9 mouse cellular contexts compared by ENCODE assay signal in genomic region chr2:152718076-152718475, GRCm38 (mm10). TPM values are rescaled to one million over a fixed set of nuclear protein-coding genes. Genes with fewer than 3 reads are reported as not detected.
DNase-seq lines count a peak whose midpoint lies in the region; ATAC-seq and TF ChIP-seq lines count a peak whose summit lies in the region.
"Had no signal": no experiment of that assay in that cellular context is flagged by ENCODE, and none has a peak within 500 bp of the region (broad histone marks: within the 10 kb centered on the region; RNA-seq: fewer than 3 reads in every experiment).

No protein-coding gene starts in this region.

- H3K27me3 ChIP-seq in ES-Bruce4 (ENCODE audit: control insufficient read depth, insufficient read depth, low read length, poor library complexity, severe bottlenecking) = no peaks in the 10 kb centered on the region
- H3K27me3 ChIP-seq in forebrain, postnatal 0 days (ENCODE audit: insufficient read depth, low read length) = no peaks in the 10 kb centered on the region
- no peaks in the 10 kb centered on the region for H3K27me3 ChIP-seq in midbrain, embryonic 11.5 days (ENCODE audit: control insufficient read depth, insufficient read depth, low read length)
- H3K27me3 ChIP-seq: heart, embryonic 15.5 days had no signal

- TF ChIP-seq EP300 in ES-Bruce4 (IDR thresholded peaks at IDR 0.05; ENCODE audit: insufficient read depth, low read depth, low read length) = 0 out of 2 replicates have a peak, but pooled peaks have one; percentile 44

- H3K36me3 ChIP-seq in ES-Bruce4 (ENCODE audit: control insufficient read depth, insufficient read depth, low read length, poor library complexity, severe bottlenecking) = no peaks in the 10 kb centered on the region
- no peaks in the 10 kb centered on the region for H3K36me3 ChIP-seq in forebrain, postnatal 0 days (ENCODE audit: insufficient read depth)
- no peaks in the 10 kb centered on the region for H3K36me3 ChIP-seq in midbrain, embryonic 11.5 days (ENCODE audit: control insufficient read depth, insufficient read depth, low read length)
- H3K36me3 ChIP-seq: heart, embryonic 15.5 days had no signal

- 10% methylated on average over 6 of the region's 6 CpGs for WGBS in forebrain, postnatal 0 days
- 15% methylated on average over 6 of the region's 6 CpGs for WGBS in midbrain, embryonic 11.5 days

- ATAC-seq in forebrain, postnatal 0 days = 0 out of 2 replicates have a peak, but pooled peaks have one; percentile 23
- ATAC-seq in midbrain, embryonic 11.5 days (ENCODE audit: low FRiP score) = peak; percentile 92

- H3K9me3 ChIP-seq in ES-Bruce4 (replicated peaks; ENCODE audit: control insufficient read depth, insufficient read depth, low read length, poor library complexity, severe bottlenecking) = no peaks in the 10 kb centered on the region
- no peaks in the 10 kb centered on the region for H3K9me3 ChIP-seq in forebrain, postnatal 0 days (ENCODE audit: low read length)
- H3K9me3 ChIP-seq in midbrain, embryonic 11.5 days (ENCODE audit: control insufficient read depth, low read length) = no peaks in the 10 kb centered on the region
- H3K9me3 ChIP-seq: heart, embryonic 15.5 days had no signal

- DNase-seq in R1 (ENCODE audit: low read depth, low spot score) = peak; percentile 25
- no peak for DNase-seq in forebrain, postnatal 0 days
- DNase-seq in midbrain, embryonic 11.5 days (ENCODE audit: low spot score, missing footprints) = peak; percentile 91
- no peak for DNase-seq in ovary, postnatal 10 days (ENCODE audit: low spot score)
- DNase-seq in cerebellum, adult 8-10 months = no peak
- DNase-seq in B cell, adult 2 months = no peak
- DNase-seq: lung, adult 2 months had no signal

- TF ChIP-seq CTCF in ES-Bruce4 (IDR thresholded peaks at IDR 0.05; ENCODE audit: low read depth, low read length) = no peak
- TF ChIP-seq CTCF in forebrain, postnatal 0 days (IDR thresholded peaks at IDR 0.05; ENCODE audit: low read depth) = no peak

- H3K4me3 ChIP-seq in ES-Bruce4 (ENCODE audit: low read depth, low read length) = no peak overlapping the region
- H3K4me3 ChIP-seq in forebrain, postnatal 0 days (ENCODE audit: low read depth, low read length) = no peak overlapping the region
- H3K4me3 ChIP-seq in midbrain, embryonic 11.5 days (ENCODE audit: low read depth, low read length) = no peak overlapping the region
- H3K4me3 ChIP-seq: heart, embryonic 15.5 days had no signal

- TF ChIP-seq POLR2A in ES-Bruce4 (IDR thresholded peaks at IDR 0.05; ENCODE audit: insufficient read depth, low read length) = no peak

- no peak overlapping the region for H3K4me2 ChIP-seq in forebrain, postnatal 0 days (ENCODE audit: low read depth)
- peak overlapping the region; percentile 3; the same call in 1 of the 2 replicates for H3K4me2 ChIP-seq in midbrain, embryonic 11.5 days
- H3K4me2 ChIP-seq: heart, embryonic 15.5 days had no signal

- H3K4me1 ChIP-seq in ES-Bruce4 (ENCODE audit: control insufficient read depth, insufficient read depth, low read length) = no peaks in the 10 kb centered on the region
- no peaks in the 10 kb centered on the region for H3K4me1 ChIP-seq in forebrain, postnatal 0 days (ENCODE audit: insufficient read depth)
- peaks cover 13% of the 10 kb centered on the region for H3K4me1 ChIP-seq in midbrain, embryonic 11.5 days (ENCODE audit: control insufficient read depth, insufficient read depth, low read length)
- H3K4me1 ChIP-seq: heart, embryonic 15.5 days had no signal

- no peak overlapping the region for H3K9ac ChIP-seq in ES-Bruce4 (ENCODE audit: low read depth, poor library complexity, severe bottlenecking)
- no peak overlapping the region for H3K9ac ChIP-seq in forebrain, postnatal 0 days
- H3K9ac ChIP-seq in midbrain, embryonic 11.5 days (ENCODE audit: low read length) = peak overlapping the region; percentile 3; the same call in 1 of the 2 replicates
- H3K9ac ChIP-seq: heart, embryonic 15.5 days had no signal

- no peak overlapping the region for H3K27ac ChIP-seq in ES-Bruce4 (ENCODE audit: insufficient read depth, low read length)
- H3K27ac ChIP-seq in forebrain, postnatal 0 days (ENCODE audit: low read depth, low read length) = no peak overlapping the region
- peak overlapping the region; percentile 60; the same call in 1 of the 2 replicates for H3K27ac ChIP-seq in midbrain, embryonic 11.5 days (ENCODE audit: low read depth, low read length)
- H3K27ac ChIP-seq: heart, embryonic 15.5 days had no signal

RNA-seq across cellular contexts. Expression of gene Id1, which starts 18.0 kb away (rescaled TPM):
- polyA plus RNA-seq in ES-Bruce4 (2011; ENCODE audit: insufficient read depth, insufficient read length, low read depth, missing spikeins) = 19.0 and 20.5 TPM in 2 replicates
- total RNA-seq in forebrain, postnatal 0 days (2014; rRNA removed) = 58.8 and 70.5 TPM in 2 replicates
- polyA plus RNA-seq in forebrain, postnatal 0 days (2015; fragmentation: Nextera tagmentation; extraction: Ambion mirVana) = 59.8 and 71.3 TPM in 2 replicates
- polyA plus RNA-seq in midbrain, embryonic 11.5 days (2014; fragmentation: Nextera tagmentation; extraction: Ambion mirVana) = 66.0 and 70.7 TPM in 2 replicates

RNA-seq across cellular contexts. Expression of gene Mcts2, which starts 31.2 kb away (rescaled TPM):
- polyA plus RNA-seq in ES-Bruce4 (2011; ENCODE audit: insufficient read depth, insufficient read length, low read depth, missing spikeins) = 31.2 and 31.5 TPM in 2 replicates
- total RNA-seq in forebrain, postnatal 0 days (2014; rRNA removed) = 21.5 and 30.8 TPM in 2 replicates
- polyA plus RNA-seq in forebrain, postnatal 0 days (2015; fragmentation: Nextera tagmentation; extraction: Ambion mirVana) = 26.6 and 29.9 TPM in 2 replicates
- 43.4 and 48.6 TPM in 2 replicates for polyA plus RNA-seq in midbrain, embryonic 11.5 days (2014; fragmentation: Nextera tagmentation; extraction: Ambion mirVana)

RNA-seq across cellular contexts. Expression of gene Cox4i2, which starts 35.9 kb away (rescaled TPM):
- 0.94 and 1.1 TPM in 2 replicates for polyA plus RNA-seq in ES-Bruce4 (2011; ENCODE audit: insufficient read depth, insufficient read length, low read depth, missing spikeins)
- total RNA-seq in forebrain, postnatal 0 days (2014; rRNA removed) = 4.3 TPM in 2 replicates
- 4.4 and 5.4 TPM in 2 replicates for polyA plus RNA-seq in forebrain, postnatal 0 days (2015; fragmentation: Nextera tagmentation; extraction: Ambion mirVana)
- polyA plus RNA-seq in midbrain, embryonic 11.5 days (2014; fragmentation: Nextera tagmentation; extraction: Ambion mirVana) = 2.8 and 3.7 TPM in 2 replicates

RNA-seq across cellular contexts. Expression of gene H13, which starts 48.8 kb away (rescaled TPM):
- 48.1 and 52.4 TPM in 2 replicates for polyA plus RNA-seq in ES-Bruce4 (2011; ENCODE audit: insufficient read depth, insufficient read length, low read depth, missing spikeins)
- total RNA-seq in forebrain, postnatal 0 days (2014; rRNA removed) = 121 and 177 TPM in 2 replicates
- polyA plus RNA-seq in forebrain, postnatal 0 days (2015; fragmentation: Nextera tagmentation; extraction: Ambion mirVana) = 165 and 166 TPM in 2 replicates
- polyA plus RNA-seq in midbrain, embryonic 11.5 days (2014; fragmentation: Nextera tagmentation; extraction: Ambion mirVana) = 117 and 119 TPM in 2 replicates

Comparison
In these comparisons a context has a peak if more than half of its experiments do, and no peak if none do; other contexts are left out.
1. DNase-seq: peak in R1 (single experiment) and midbrain, embryonic 11.5 days (single experiment); none in forebrain, postnatal 0 days (single experiment), ovary, postnatal 10 days (single experiment), cerebellum, adult 8-10 months (single experiment) and B cell, adult 2 months (0 of 2).